Mouse (Mus musculus) hematopoietic stem cell, adult 5-6 weeks (primary cell): Measurements from ENCODE around the gene Kdsr. TPM values are rescaled to one million over a fixed set of nuclear protein-coding genes. Genes with fewer than 3 reads are reported as not detected.

ENCODE experiments used
- ATAC-seq, 2 experiments: fragments of 125-278 bp in 1 of 2; replicated peaks in 1 of 2; 2 replicates each; pipeline ENCODE4 v1.8.0; 2016 to 2017; ENCODE audit warnings: inconsistent platforms in 2 of 2, mild to moderate bottlenecking in 2 of 2, moderate number of reproducible peaks in 2 of 2, low read depth in 1 of 2, moderate TSS enrichment in 1 of 2; ENCODE audit not compliant: low FRiP score in 2 of 2, poor library complexity in 2 of 2, severe bottlenecking in 2 of 2, insufficient read depth in 1 of 2, low TSS enrichment in 1 of 2
- total RNA-seq: library from RNA; stranded (forward); fragments of 172-1452, 232-1000 nt; gene quantifications from 2 replicates; pipeline ENCODE4 v1.2.3, GENCODE M21; 2017

Kdsr gene
- 30.3 and 69.4 TPM in 2 replicates for total RNA-seq

DNA sequence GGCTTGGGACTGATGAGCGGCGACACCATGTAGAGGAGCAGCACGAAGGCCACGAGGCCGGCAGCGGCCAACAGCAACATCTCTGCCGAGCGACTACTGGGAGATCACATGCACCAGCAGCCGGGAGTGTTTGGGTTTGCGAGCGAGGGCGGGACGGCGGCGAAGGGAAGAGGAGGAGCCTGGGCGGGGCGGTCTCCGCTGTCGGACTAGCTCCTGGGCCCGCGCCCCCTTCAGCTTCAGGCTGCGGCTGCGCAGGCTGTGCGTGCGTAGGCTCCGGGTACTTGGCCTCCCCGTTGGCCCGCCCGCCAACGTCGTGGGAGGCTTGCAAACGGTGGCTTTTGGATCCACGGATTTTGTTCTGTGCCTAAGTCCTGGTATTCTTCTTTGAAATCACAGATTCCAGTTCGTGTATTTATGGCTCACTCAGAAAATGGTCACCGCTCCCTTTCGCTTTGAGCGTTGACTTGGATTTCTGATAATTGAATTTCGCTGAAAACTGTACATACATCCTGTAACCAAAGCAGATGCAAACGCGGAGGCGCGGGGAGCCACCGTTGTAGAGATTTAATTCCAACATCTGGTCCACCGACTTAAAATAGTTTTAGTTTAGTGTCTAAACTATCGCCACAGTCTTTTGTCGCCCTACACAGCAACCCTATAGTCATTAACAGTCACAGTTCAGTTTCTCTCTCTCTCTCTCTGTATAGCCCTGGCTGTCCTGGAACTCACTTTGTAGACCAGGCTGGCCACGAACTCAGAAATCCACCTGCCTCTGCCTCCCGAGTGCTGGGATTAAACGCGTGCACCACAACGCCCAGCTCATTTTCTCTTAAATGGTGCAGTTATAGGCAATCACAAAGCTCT lies at the start of gene Kdsr:
TSS of gene Kdsr (minus strand) at position 156 of the 864 bp plus-strand sequence.
- peak; percentile 92 to 95 for ATAC-seq

DNA sequence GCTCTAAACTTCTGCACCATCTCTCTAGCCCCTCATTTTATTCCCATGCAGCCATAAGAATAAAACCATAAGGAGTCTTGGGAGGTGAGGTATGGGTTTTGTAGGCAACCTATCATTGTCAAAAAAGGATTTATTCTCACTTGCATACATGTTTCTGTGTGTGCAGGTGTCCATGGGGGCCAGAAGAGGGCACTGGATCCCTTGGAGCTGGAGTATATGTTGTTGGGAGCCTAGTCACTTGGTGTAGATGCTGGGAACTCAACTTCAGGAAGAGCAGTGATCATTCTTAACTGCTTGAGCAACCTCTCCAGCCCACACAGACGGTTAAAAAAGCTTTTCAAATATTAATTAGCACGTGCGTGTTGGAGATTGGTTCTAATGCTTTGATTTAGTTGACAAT lies 40.4 kb upstream of the Kdsr start:
- ATAC-seq = no peak

DNA sequence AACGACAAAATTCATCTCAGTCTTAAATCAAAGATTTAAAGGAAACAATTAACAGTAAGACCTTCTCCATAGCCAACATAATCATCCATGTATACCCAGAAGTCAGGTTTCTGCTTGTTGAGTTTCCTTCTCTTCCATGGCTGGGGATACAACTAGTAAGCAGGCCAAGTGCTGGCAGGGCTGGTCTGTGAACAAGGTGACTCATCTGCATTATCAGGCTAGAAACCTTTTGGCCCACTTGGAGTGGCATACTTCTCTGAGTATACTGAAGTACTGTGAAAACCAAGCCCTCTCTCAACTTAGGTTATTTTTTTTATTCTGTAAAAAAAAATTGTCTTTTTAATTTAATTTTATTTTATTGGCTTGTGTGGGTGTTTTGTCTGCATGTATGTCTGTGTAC lies 39.9 kb upstream of the Kdsr start:
- ATAC-seq = no peak

DNA sequence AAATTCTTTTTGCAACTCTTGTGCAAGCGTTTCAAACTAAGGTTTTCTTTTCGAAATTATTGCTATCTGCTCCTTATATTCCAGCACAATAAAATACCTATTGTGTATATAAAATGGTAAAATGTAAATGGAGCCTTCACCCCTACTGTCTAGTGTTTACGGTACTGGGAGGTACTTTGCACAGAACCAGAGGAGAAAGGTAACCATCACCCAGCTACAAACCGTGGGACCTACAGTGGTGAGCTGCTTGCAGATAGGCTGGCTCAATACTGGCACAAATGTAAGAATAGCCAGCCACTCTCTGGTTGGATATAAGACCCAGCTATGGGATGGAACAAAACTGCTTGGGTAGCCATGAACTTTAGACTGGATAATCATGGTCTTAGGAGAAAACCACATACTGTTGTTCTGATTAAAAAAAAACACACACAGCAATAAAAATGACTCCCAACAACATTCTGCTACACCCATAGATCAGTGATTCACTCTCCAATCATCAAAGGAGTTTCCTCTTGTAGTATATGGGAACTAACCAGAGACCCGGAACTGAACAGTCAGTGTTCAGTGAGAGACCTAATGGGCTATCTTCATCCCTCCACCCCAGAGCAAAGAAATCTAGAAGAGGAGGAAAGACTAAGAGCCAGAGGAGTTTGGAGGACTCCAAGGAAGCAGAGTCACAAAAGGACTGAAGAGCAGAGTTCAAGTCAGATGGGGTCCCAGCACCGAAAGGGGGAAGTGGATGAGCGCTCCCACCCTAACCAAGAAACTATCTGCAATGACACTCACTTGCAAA lies 37.7 kb upstream of the Kdsr start:
- ATAC-seq = peak in 1 of 2 experiments; percentile 14; a peak in 1 of 4 replicates

DNA sequence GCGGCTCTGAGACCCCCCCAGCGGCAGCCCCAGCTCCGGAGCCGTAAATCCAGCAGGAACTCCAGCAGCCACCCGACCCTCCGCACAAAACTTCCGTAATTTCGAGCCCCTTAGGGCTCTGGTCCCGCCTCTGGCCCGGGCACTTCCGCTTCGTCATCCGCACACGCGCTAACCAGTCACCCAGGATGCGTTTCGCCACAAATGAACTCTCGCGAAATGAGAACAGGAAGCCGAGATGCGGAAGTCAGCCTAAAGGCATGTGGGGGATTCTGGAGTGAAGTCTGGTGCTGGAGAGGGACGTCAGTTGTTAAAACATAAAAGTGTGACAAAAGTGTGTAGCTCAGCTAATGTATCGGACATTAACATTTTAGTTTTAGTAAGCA lies 37.0 kb upstream of the Kdsr start, which contains the start of gene Vps4b:
TSS of gene Vps4b (minus strand) at position 187 of the 383 bp plus-strand sequence.
- ATAC-seq = peak; percentile 97

DNA sequence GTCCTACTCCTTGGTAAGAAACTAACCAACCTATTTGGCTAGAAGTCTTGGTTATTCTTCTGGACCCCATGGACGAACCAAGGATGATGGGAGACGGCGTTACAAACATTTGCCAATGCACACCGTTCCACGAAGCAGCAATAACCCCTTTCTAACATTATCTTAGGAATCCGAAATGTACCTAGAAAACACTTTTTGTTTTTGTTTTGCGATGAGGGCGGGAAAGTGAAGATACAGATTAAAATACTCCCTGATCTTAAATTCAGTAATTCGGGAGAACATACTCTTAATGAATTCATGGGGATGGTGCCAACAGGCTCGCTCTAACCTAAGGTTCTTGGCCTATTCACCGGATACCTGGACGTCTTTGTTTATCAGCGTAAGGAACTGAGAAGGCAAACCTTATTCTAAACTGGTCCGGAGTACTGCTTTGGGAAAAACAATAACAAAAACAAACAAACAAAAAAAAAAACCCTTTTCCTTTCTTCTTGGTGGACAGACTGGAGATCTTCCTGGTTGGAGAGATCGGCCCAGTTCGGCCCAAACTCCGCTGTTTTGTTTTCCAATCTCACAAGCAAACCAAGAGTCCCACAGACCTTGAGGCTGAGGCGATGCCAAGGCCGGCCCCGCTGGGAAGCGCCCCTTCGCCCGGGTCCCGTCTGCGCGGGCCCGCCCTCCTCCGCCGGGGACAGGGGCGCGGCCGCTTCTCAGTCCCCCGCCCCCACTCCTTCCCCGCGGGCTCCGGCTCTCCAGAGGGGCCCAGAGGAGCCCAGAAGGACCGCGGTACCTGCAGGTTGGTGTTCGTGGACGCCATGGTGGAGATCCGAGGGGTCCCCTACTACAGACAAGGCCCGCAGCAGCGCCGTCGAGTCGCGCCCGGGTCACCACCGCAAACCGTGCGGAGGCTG lies 36.4 kb upstream of the Kdsr start:
- ATAC-seq = peak; percentile 37 to 61

DNA sequence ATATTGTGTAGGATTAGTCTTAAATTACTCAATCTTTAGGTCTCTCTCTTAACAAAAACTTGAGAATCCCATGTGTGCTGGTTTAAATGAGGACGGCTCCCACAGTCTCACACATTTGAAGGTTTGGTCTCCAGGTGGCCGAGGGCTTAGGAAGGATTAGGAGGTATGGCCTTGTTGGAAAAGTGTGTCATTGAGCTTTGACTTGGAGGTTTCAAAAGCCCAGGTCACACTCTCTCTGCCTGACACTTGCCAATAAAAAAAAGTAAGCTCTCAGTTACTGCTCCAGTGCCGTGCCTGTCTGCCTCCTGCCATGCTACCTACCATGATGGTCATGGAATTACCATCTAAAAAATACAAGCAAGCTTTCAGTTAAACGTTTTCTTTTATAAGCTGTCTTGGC lies 15.4 kb upstream of the Kdsr start:
- ATAC-seq = no peak

DNA sequence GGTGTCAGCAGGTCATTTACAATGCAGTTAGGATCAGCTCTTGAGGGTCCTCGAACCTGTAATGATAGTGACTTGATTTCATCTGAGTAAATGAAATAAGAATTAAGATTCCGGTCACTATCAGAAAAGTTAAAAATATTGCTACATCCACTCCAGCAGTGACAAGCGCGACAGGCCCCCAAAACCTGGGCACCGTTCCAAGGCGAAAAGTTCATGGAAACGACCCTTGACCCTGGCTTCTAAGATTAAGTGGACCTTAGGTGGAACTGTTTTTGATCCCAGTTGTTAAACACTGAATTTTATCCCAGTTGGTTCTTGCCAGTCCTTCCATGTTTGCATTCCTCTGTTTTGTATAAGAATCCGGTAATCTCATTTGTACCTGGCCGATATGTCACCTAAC lies 14.6 kb upstream of the Kdsr start:
- no peak for ATAC-seq

DNA sequence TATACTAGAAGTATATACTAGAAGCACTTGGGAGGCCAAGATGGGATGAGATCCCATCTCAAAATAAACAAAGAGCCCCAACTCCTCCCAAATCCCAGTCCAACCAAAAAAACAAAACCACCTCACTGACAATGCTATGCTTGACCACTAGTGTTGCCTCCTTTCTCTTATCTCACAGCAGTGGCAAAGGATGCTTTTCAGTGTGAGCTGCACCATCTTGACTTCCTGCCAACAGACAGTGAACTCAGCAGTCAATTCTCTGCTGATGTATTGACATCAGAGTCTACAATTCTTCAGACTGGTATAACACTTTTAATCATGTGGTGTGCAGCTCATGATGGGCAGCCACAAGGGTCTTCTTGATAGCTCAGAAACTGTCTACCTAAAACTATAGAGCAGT lies 9.2 kb upstream of the Kdsr start:
- no peak for ATAC-seq

DNA sequence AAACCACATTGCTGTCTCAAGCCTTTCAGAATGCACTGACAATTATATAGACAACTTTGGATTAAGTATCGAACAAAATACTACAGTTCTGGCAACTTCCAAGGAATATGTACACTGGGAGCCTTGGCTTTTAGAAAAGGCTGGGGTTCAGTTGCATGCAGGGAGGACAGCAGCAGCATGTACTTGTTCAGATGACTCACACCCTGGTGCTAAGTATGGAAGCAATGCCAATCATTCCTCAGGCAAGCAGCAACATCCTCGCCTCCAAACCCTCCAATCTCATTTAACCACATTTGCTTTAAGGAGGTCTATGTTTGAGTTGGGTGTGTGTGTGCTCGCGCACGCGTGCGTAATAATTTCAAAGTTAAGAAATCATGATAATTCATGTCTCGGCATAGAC lies 6.2 kb upstream of the Kdsr start:
- no peak for ATAC-seq

DNA sequence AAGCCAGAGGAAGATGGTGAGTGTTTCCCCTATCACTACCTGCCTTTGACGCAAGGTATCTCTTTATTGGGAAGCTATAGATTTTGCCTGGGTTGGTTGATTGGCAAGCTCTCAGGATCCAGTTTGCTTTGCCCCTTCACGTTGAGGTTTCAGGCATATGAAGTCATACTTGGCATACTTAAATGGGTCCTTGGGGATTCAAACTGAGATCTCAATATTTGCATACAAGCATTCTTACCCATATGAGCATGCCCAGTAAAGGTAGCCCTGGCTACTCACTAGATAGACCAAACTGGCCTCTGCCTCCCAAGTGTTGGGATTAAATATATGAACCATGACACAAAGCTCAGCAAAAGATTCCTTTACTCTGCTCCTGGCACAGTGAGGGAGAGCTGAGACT lies 5.3 kb upstream of the Kdsr start:
- ATAC-seq = no peak

DNA sequence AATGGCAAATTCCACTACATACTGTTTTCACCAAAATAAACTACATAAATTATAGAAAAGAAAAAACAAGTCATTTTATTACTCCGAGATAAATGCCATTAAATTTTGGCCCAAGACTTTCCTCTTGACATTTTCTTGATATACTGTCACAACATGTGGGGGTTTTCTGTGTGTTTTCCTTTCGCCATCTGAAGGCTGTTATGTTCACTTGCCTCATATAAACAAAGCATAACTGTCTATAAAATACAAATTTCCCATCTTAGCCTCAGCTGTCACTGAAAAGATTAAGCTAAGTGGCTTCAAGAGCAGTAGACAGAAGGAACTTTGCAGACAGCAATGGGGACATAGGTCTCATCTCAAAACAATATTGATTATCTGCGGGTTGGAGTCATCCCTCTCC lies 4.8 kb upstream of the Kdsr start:
- no peak for ATAC-seq

DNA sequence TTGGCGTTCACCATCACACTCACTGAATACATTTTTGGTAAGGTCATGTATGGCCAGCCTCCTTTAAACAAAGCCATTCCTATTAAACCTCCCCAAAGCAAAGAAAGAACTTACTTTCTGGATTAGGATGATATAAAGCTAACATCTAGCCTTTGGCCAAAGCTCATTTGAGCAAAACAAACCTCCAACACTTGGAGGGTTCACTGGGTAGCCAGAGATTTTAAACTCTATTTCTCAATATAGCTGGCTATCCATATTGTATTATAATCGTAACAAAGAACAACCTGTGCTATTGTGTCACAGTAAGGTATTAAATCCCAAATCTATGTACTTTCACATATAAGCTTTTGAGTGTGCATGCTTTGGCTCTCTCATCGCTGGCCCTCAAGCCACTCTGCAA lies 1.2 kb upstream of the Kdsr start:
- ATAC-seq = no peak

DNA sequence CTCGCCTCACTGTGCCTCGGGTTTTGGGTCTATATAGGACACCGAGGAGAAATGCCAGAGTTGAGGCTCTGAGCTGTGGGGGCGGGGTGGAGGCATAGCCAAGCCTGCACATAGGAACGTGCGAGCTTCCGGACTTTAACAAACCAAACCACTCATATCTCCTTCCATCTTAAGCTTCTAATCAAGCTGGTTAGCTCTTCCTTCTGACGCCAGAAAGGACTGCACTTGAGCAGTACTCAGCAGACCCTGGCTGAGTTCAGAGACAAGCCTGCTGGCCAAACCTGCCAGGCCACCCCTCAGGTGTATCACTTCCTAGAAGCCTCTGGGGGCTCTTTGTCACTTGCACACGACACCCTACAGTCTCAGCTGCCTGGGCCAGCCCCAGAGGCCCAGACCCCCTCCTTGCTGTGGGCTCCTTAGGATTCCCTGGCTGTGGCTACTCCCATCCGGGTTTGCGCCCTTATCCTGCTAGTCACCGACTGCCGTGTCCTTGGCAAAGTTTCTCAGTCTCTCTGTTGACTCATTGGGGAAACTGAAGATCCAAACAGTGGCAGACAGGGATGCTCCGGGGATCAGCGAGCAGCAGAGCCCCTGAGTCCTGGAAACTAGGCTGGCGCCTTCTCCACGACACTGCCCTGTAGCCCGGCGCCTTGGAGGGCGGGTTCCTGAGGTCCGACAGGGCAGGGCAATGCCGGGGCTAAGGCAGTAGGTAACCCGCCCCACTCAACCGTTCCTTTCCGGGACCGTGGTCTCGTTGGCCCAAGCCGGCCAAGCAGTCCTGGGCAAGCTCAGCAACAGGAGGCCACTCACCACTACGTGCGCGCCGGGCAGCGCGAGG lies 574 bp downstream of the Kdsr start:
- ATAC-seq = peak; percentile 23 to 28

DNA sequence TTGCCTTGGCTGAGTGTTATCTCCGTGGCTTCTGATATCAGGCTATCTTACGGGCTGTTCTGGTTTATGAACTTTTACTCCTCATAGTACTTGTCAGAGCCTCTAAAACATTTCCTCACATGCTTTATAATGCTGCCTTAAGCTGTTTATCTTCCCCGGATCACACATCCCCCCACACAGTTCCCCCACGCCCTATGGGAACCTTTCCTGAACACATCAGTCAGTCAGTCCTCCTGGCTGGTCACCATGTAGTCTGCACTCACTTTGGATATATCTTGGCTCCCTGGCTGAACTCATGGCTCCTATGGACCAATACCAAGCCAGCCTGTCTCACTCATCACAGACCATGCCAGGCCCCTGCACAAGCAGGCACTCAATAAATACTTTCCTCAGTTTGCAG lies 2.9 kb downstream of the Kdsr start:
- ATAC-seq = no peak

DNA sequence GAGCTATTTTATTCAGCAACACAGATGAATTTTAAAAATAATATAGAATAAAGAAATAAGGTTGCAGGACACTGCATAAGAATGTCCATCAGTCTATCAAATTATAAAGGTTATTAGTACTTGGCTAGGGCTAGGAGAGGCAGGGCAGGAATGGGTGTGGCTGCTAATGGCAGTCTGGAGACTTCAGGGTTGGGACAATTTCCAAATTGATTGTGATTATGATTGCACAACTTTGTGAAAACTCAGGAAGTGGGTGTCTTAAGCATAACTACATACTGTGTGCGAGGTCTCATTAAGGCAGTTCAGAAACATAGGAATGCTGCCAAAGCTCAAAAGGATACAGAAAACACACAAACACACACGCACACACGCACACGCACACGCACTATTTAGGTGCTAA lies 7.5 kb downstream of the Kdsr start:
- no peak for ATAC-seq

DNA sequence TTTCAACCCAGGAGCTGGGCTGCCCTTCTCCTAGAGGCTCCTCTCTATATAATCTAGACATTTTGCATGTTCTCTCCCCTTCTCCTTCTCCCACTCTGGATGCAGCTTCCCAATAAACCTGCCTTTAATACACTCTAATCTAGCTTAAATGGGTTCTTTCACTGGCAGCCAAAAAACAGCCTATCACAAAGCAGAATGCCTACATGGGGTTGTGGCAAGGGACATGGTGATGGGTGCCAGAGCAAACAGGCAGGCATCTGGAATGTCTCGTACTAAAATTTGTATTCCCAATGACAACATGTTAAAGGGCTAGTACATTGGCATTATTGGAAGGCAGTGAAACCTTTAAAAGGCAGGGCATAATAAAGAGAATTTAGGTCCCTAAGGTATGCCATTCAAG lies 8.9 kb downstream of the Kdsr start:
- no peak for ATAC-seq
